Mouse (Mus musculus) myocyte (in vitro differentiated cells): ENCODE measurements at regions not wholly inside any gene's neighbourhood (a gene's known extent, or its start where the extent isn't known, plus 50 kb on each side); places are given as distances from the start of the nearest gene placed in this dataset.

Source experiments
- E2F4 ChIP-seq: IDR thresholded peaks from one replicate; pipeline ENCODE4 v1.6.1; 2011; ENCODE audit warnings: mild to moderate bottlenecking, control low read depth, moderate library complexity; ENCODE audit not compliant: insufficient read depth
- MAX ChIP-seq: IDR thresholded peaks from one replicate; pipeline ENCODE4 v1.6.1; 2011; ENCODE audit warnings: low read depth, mild to moderate bottlenecking, control low read depth
- MYOD1 ChIP-seq, 3 experiments: IDR thresholded peaks; one replicate each; pipeline ENCODE4 v1.6.1; 2011; ENCODE audit warnings: control low read depth in 2 of 3, low read depth in 2 of 3, mild to moderate bottlenecking in 2 of 3, moderate library complexity in 1 of 3; ENCODE audit not compliant: insufficient read length in 2 of 3, control insufficient read depth in 1 of 3
- POLR2A ChIP-seq: IDR thresholded peaks from one replicate; pipeline ENCODE4 v1.6.1; 2011; ENCODE audit warnings: low read depth, mild to moderate bottlenecking, control low read depth, moderate library complexity; ENCODE audit not compliant: insufficient read length
- POLR2AphosphoS2 ChIP-seq: IDR thresholded peaks from one replicate; pipeline ENCODE4 v1.6.1; 2011; ENCODE audit warnings: low read depth, control low read depth; ENCODE audit not compliant: insufficient read length
- TCF3 ChIP-seq: IDR thresholded peaks from one replicate; pipeline ENCODE4 v1.6.1; 2011; ENCODE audit warnings: low read depth, control low read depth; ENCODE audit not compliant: insufficient read length

GRCm38 (mm10) chr5:28679761-28680160 lies 212.7 kb upstream of the Shh start:
- no peak for TF ChIP-seq POLR2A
- TF ChIP-seq MAX = no peak
- no peak for TF ChIP-seq TCF3
- TF ChIP-seq MYOD1 (IDR thresholded peaks at IDR 0.05; ENCODE audit: control insufficient read depth in 1 of 3, insufficient read length in 2 of 3, low read depth in 2 of 3) = no peak
- TF ChIP-seq POLR2AphosphoS2 = no peak
- TF ChIP-seq E2F4 = no peak
